Mouse (Mus musculus): ENCODE data around the gene Adap2. TPM values are rescaled to one million over a fixed set of nuclear protein-coding genes. Genes with fewer than 3 reads are reported as not detected.

The Adap2 gene
- total and polyA plus RNA-seq, 3 experiments, result 5.5 to 11.0 (median 10.5) TPM

DNA sequence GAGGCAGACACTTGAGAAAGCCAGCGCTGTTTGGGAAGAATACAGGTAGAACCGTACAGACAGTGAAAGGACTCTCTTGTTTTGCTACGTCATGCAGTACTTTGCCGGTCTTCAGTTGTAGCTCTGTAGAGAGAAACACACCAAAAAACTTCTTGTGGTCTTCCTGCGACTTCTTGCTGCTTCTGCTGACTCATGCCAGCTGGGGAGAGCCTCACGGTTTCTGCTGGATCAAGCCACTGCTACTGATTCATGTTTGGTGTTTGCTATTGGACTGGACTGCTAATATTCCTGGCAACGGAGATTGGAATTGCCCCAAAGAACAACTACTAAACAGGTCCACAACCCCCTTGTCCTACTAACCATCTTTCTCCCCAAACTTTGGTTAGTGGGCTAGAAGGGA, 42.4 kb downstream of the Adap2 start:
- DNase-seq, result no peak
- H3K36me3 ChIP-seq (ENCODE audit: control insufficient read depth, insufficient read depth, low read length), result no peaks in the 10 kb centered on the region
- no peak overlapping the region for H3K27ac ChIP-seq
- H3K4me1 ChIP-seq (ENCODE audit: control insufficient read depth, insufficient read depth, low read length), result no peaks in the 10 kb centered on the region
- H3K27me3 ChIP-seq (ENCODE audit: control insufficient read depth, insufficient read depth, low read length), result no peaks in the 10 kb centered on the region
- intact Hi-C loops (cut with DNase I), result no loop called here
- WGBS, result 89% methylated on average over 7 of the region's 7 CpGs
- H3K79me2 ChIP-seq (replicated peaks; ENCODE audit: control insufficient read depth, insufficient read depth, low read length), result no peaks in the 10 kb centered on the region
- no peak overlapping the region for H3K9ac ChIP-seq (ENCODE audit: low read depth, low read length)
- no peak overlapping the region for H3K4me3 ChIP-seq
- TF ChIP-seq EP300 (IDR thresholded peaks at IDR 0.05; ENCODE audit: insufficient read depth, low read depth, low read length), result no peak

GRCm38 (mm10) chr11:80199316-80199715, 45.4 kb downstream of the Adap2 start:
- H3K79me2 ChIP-seq (replicated peaks; ENCODE audit: control insufficient read depth, insufficient read depth, low read length), result no peaks in the 10 kb centered on the region
- no peak overlapping the region for H3K4me3 ChIP-seq
- no peak for TF ChIP-seq EP300 (IDR thresholded peaks at IDR 0.05; ENCODE audit: insufficient read depth, low read depth, low read length)
- no peak for TF ChIP-seq POLR2A (IDR thresholded peaks at IDR 0.05; ENCODE audit: insufficient read depth, low read depth, low read length)
- no peak for TF ChIP-seq CTCF (IDR thresholded peaks at IDR 0.05)
- no peak overlapping the region for H3K27ac ChIP-seq
- WGBS, result 95% methylated on average over 3 of the region's 3 CpGs
- no peak for DNase-seq
- H3K27me3 ChIP-seq (ENCODE audit: control insufficient read depth, insufficient read depth, low read length), result no peaks in the 10 kb centered on the region
- H3K4me1 ChIP-seq (ENCODE audit: control insufficient read depth, insufficient read depth, low read length), result no peaks in the 10 kb centered on the region
- no peak overlapping the region for H3K9ac ChIP-seq (ENCODE audit: low read depth, low read length)
- intact Hi-C loops (cut with DNase I), result no loop called here
- no peaks in the 10 kb centered on the region for H3K36me3 ChIP-seq (ENCODE audit: control insufficient read depth, insufficient read depth, low read length)

DNA sequence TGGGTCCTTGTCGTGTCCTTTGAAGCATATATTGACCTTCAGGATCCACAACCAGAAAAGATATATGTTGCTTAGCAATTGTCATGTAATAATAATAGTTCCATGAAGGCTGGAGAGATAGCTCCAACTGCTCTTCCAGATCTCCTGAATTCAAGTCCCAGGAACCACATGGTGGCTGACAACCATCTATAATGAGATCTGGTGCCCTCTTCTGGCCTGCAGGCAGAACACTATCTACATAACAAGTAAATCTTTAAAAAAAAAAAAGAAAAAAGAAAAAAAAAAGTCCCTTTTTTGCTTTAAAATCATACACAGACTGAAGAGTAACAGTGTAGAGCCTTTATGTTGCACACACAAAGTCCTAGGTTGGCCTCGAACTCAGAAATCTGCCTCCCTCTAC, 45.9 kb downstream of the Adap2 start:
- H3K36me3 ChIP-seq (ENCODE audit: control insufficient read depth, insufficient read depth, low read length), result no peaks in the 10 kb centered on the region
- no peaks in the 10 kb centered on the region for H3K27me3 ChIP-seq (ENCODE audit: control insufficient read depth, insufficient read depth, low read length)
- no peaks in the 10 kb centered on the region for H3K79me2 ChIP-seq (replicated peaks; ENCODE audit: control insufficient read depth, insufficient read depth, low read length)
- DNase-seq, result no peak
- H3K27ac ChIP-seq, result no peak overlapping the region
- H3K4me1 ChIP-seq (ENCODE audit: control insufficient read depth, insufficient read depth, low read length), result no peaks in the 10 kb centered on the region
- intact Hi-C loops (cut with DNase I), result no loop called here
- no peak overlapping the region for H3K9ac ChIP-seq (ENCODE audit: low read depth, low read length)
- 98% methylated on average over 2 of the region's 2 CpGs for WGBS
- H3K4me3 ChIP-seq, result no peak overlapping the region
- TF ChIP-seq CTCF (IDR thresholded peaks at IDR 0.05) (peak; percentile 43), EP300 (IDR thresholded peaks at IDR 0.05; ENCODE audit: insufficient read depth, low read depth, low read length) (no peak), POLR2A (IDR thresholded peaks at IDR 0.05; ENCODE audit: insufficient read depth, low read depth, low read length) (no peak)

DNA sequence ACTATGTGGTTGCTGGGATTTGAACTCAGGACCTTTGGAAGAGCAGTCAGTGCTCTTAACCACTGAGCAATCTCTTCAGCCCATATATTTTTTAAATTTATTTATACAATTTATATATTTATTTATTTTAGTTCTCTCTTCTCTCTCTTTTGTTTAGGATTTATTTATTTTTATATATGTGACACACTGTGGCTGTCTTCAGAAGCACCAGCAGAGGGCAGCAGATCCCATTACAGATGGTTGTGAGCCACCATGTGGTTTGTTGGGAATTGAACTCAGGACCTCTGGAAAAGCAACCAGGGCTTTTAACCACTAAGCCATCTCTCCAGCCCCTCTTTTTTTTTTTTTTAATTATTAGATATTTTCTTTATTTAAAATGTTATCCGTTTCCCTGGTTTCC, 46.4 kb downstream of the Adap2 start:
- DNase-seq, result no peak
- Histone ChIP-seq H3K79me2 (replicated peaks; ENCODE audit: control insufficient read depth, insufficient read depth, low read length) (no peaks in the 10 kb centered on the region), H3K36me3 (ENCODE audit: control insufficient read depth, insufficient read depth, low read length) (no peaks in the 10 kb centered on the region), H3K27ac (no peak overlapping the region), H3K27me3 (ENCODE audit: control insufficient read depth, insufficient read depth, low read length) (no peaks in the 10 kb centered on the region), H3K4me1 (ENCODE audit: control insufficient read depth, insufficient read depth, low read length) (no peaks in the 10 kb centered on the region), H3K9ac (ENCODE audit: low read depth, low read length) (no peak overlapping the region), H3K4me3 (no peak overlapping the region)
- intact Hi-C loops (cut with DNase I), result no loop called here
- TF ChIP-seq POLR2A (IDR thresholded peaks at IDR 0.05; ENCODE audit: insufficient read depth, low read depth, low read length) (no peak), CTCF (IDR thresholded peaks at IDR 0.05) (peak; percentile 73), EP300 (IDR thresholded peaks at IDR 0.05; ENCODE audit: insufficient read depth, low read depth, low read length) (no peak)
- WGBS, result 90% methylated on average over 1 of the region's 1 CpGs

DNA sequence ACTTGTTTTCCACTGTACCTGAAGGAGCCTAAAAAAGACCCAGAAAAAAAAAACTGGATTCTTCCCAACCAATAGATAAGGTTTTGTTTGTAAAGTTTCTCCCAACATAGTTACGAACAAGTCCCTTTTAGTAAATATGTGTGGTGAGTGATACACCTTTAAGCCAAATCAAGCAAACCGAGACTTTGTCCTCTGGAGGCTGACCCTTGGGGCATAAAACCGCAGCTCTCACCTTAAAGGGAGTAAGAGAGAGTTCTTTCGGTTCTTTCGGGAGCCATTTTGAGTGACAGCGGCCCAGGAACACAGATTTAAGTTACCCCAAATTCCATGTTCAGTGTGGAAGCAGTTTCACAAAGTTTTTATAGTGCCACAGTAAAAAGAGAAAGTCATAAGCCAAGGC, 48.4 kb downstream of the Adap2 start:
- H3K36me3 ChIP-seq (ENCODE audit: control insufficient read depth, insufficient read depth, low read length), result no peaks in the 10 kb centered on the region
- no peaks in the 10 kb centered on the region for H3K79me2 ChIP-seq (replicated peaks; ENCODE audit: control insufficient read depth, insufficient read depth, low read length)
- no peak overlapping the region for H3K9ac ChIP-seq (ENCODE audit: low read depth, low read length)
- no peaks in the 10 kb centered on the region for H3K4me1 ChIP-seq (ENCODE audit: control insufficient read depth, insufficient read depth, low read length)
- intact Hi-C loops (cut with DNase I), result no loop called here
- TF ChIP-seq EP300 (IDR thresholded peaks at IDR 0.05; ENCODE audit: insufficient read depth, low read depth, low read length) (no peak), CTCF (IDR thresholded peaks at IDR 0.05) (no peak), POLR2A (IDR thresholded peaks at IDR 0.05; ENCODE audit: insufficient read depth, low read depth, low read length) (no peak)
- WGBS, result 80% methylated on average over 6 of the region's 6 CpGs
- no peak for DNase-seq
- no peak overlapping the region for H3K4me3 ChIP-seq
- no peaks in the 10 kb centered on the region for H3K27me3 ChIP-seq (ENCODE audit: control insufficient read depth, insufficient read depth, low read length)
- H3K27ac ChIP-seq, result no peak overlapping the region

GRCm38 (mm10) chr11:80204037-80204436, 50.1 kb downstream of the Adap2 start:
- Histone ChIP-seq H3K9ac (ENCODE audit: low read depth, low read length) (no peak overlapping the region), H3K4me1 (ENCODE audit: control insufficient read depth, insufficient read depth, low read length) (no peaks in the 10 kb centered on the region), H3K27me3 (ENCODE audit: control insufficient read depth, insufficient read depth, low read length) (no peaks in the 10 kb centered on the region), H3K36me3 (ENCODE audit: control insufficient read depth, insufficient read depth, low read length) (no peaks in the 10 kb centered on the region), H3K4me3 (no peak overlapping the region), H3K79me2 (replicated peaks; ENCODE audit: control insufficient read depth, insufficient read depth, low read length) (no peaks in the 10 kb centered on the region), H3K27ac (no peak overlapping the region)
- no peak for DNase-seq
- WGBS, result 71% methylated on average over 3 of the region's 3 CpGs
- intact Hi-C loops (cut with DNase I), result no loop called here
- TF ChIP-seq EP300 (IDR thresholded peaks at IDR 0.05; ENCODE audit: insufficient read depth, low read depth, low read length), result no peak
- TF ChIP-seq CTCF (IDR thresholded peaks at IDR 0.05), result no peak
- TF ChIP-seq POLR2A (IDR thresholded peaks at IDR 0.05; ENCODE audit: insufficient read depth, low read depth, low read length), result no peak

Data from heart, adult 2 months (tissue).